In the genomic region with DNA sequence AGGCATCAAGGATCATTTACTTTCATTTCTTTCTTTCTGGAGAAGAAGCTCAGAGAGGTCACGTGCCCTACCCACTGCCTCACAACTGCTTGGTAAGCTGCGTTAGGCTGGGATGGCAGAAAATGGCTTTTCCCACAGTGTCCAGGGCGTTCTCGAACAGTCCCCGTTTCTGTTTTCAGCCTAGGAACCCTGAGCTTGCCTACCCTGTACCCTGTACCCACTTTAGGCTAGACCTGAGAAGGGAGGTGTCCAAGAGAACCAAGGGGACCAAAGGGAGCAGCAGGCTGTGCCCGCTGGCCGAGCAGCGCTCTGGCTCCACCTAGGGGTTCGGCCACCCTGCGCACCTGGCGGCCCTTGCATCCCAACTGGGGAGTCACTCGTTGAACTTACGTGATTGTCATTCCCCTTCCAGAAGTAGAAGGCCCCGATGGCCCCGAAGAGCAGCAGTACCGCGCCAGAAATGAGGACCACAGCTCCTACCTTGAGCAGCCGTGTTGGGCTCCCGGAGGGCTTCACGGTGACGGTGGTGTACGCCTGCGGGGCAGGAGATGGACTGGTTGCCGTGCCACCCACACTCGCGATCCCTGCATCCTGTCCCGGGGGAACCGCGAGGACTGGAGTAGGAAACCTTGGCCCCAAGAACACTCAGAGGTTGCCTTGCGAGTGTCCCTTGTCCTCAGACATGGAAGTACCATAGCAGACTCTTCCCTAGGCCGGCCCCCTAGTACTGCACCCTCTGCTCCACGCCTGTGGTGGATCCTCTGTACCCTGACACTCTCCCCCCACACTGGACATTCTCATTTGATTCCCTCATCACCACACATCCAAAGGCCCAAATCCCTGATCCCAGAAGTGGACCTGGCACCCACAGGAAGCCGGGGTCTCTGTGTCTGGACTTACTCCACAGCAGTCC, we compare ENCODE assay signal across 7 mouse cellular contexts. TPM values are rescaled to one million over a fixed set of nuclear protein-coding genes. Genes with fewer than 3 reads are reported as not detected.
DNase-seq lines count a peak whose midpoint lies in the region; ATAC-seq lines count a peak whose summit lies in the region.

No protein-coding gene starts in this region.

- ATAC-seq in activated CD4-positive, CD25-positive, alpha-beta regulatory T cell, adult 4 months: peak; percentile 46
- 0 out of 2 replicates have a peak, but pooled peaks have one; percentile 44 for ATAC-seq in hindbrain, embryonic 14.5 days (ENCODE audit: low FRiP score)
- peak; percentile 72; the same call in 1 of the 2 replicates for ATAC-seq in limb, embryonic 11.5 days (ENCODE audit: insufficient number of reproducible peaks, low FRiP score, low TSS enrichment, low read depth)
- peak; percentile 84 for ATAC-seq in midbrain, embryonic 11.5 days (ENCODE audit: low FRiP score)

- no peaks in the 10 kb centered on the region for H3K36me3 ChIP-seq in hindbrain, embryonic 14.5 days (replicated peaks; ENCODE audit: control insufficient read depth, insufficient read depth)
- H3K36me3 ChIP-seq in limb, embryonic 11.5 days (ENCODE audit: control insufficient read depth, insufficient read depth, low read length): no peaks in the 10 kb centered on the region
- H3K36me3 ChIP-seq in midbrain, embryonic 11.5 days (ENCODE audit: control insufficient read depth, insufficient read depth, low read length): no peaks in the 10 kb centered on the region

- no peak overlapping the region for H3K27ac ChIP-seq in hindbrain, embryonic 14.5 days
- no peak overlapping the region for H3K27ac ChIP-seq in limb, embryonic 11.5 days (replicated peaks; ENCODE audit: low read depth, low read length)
- no peak overlapping the region for H3K27ac ChIP-seq in midbrain, embryonic 11.5 days (ENCODE audit: low read depth, low read length)

- peak overlapping the region; percentile 35; the same call in 1 of the 2 replicates for H3K9ac ChIP-seq in hindbrain, embryonic 14.5 days
- peak overlapping the region; percentile 28 for H3K9ac ChIP-seq in limb, embryonic 11.5 days (ENCODE audit: low read length)
- peak overlapping the region; percentile 42; the same call in 1 of the 2 replicates for H3K9ac ChIP-seq in midbrain, embryonic 11.5 days (ENCODE audit: low read length)

- H3K27me3 ChIP-seq in hindbrain, embryonic 14.5 days (ENCODE audit: control insufficient read depth, insufficient read depth, low read length): no peaks in the 10 kb centered on the region
- no peaks in the 10 kb centered on the region for H3K27me3 ChIP-seq in limb, embryonic 11.5 days (ENCODE audit: control insufficient read depth, insufficient read depth, low read length)
- no peaks in the 10 kb centered on the region for H3K27me3 ChIP-seq in midbrain, embryonic 11.5 days (ENCODE audit: control insufficient read depth, insufficient read depth, low read length)

- WGBS in hindbrain, embryonic 14.5 days: 18% methylated on average over 33 of the region's 33 CpGs
- WGBS in limb, embryonic 11.5 days: 13% methylated on average over 33 of the region's 33 CpGs
- WGBS in midbrain, embryonic 11.5 days: 17% methylated on average over 33 of the region's 33 CpGs

- H3K4me3 ChIP-seq in hindbrain, embryonic 14.5 days (replicated peaks; ENCODE audit: low read length): peak overlapping the region; percentile 11
- peak overlapping the region; percentile 12 for H3K4me3 ChIP-seq in limb, embryonic 11.5 days (ENCODE audit: low read depth, low read length)
- H3K4me3 ChIP-seq in midbrain, embryonic 11.5 days (ENCODE audit: low read depth, low read length): peak overlapping the region; percentile 20; the same call in 1 of the 2 replicates

- H3K4me1 ChIP-seq in hindbrain, embryonic 14.5 days (replicated peaks; ENCODE audit: control insufficient read depth, insufficient read depth, low read length): peaks cover 35% of the 10 kb centered on the region
- no peaks in the 10 kb centered on the region for H3K4me1 ChIP-seq in limb, embryonic 11.5 days (ENCODE audit: control insufficient read depth, insufficient read depth, low read length)
- H3K4me1 ChIP-seq in midbrain, embryonic 11.5 days (ENCODE audit: control insufficient read depth, insufficient read depth, low read length): no peaks in the 10 kb centered on the region

- peak; percentile 69 to 74 for DNase-seq in cerebellum, postnatal 10 days
- peak; percentile 58 for DNase-seq in gastrocnemius, adult 18-20 months (ENCODE audit: low spot score)
- peak; percentile 34 for DNase-seq in hindbrain, embryonic 14.5 days (ENCODE audit: low spot score)
- DNase-seq in limb, embryonic 11.5 days (ENCODE audit: low spot score): peak; percentile 79
- DNase-seq in midbrain, embryonic 11.5 days (ENCODE audit: low spot score, missing footprints): peak; percentile 95
- peak; percentile 25 for DNase-seq in spleen, adult 12 weeks (ENCODE audit: low spot score)

- H3K4me2 ChIP-seq in hindbrain, embryonic 14.5 days (replicated peaks): peak overlapping the region; percentile 46
- H3K4me2 ChIP-seq in limb, embryonic 11.5 days (ENCODE audit: low read depth, severe bottlenecking): peak overlapping the region; percentile 45
- H3K4me2 ChIP-seq in midbrain, embryonic 11.5 days: peak overlapping the region; percentile 50

- H3K9me3 ChIP-seq in hindbrain, embryonic 14.5 days (ENCODE audit: control insufficient read depth, low read length): no peaks in the 10 kb centered on the region
- no peaks in the 10 kb centered on the region for H3K9me3 ChIP-seq in limb, embryonic 11.5 days (ENCODE audit: control insufficient read depth, low read length)
- H3K9me3 ChIP-seq in midbrain, embryonic 11.5 days (ENCODE audit: control insufficient read depth, low read length): no peaks in the 10 kb centered on the region

RNA-seq across cellular contexts. Expression of a gene that starts 0.7 kb away (rescaled TPM):
- not detected for polyA plus RNA-seq in activated CD4-positive, CD25-positive, alpha-beta regulatory T cell, adult 4 months (2017; shearing (Covaris generic))
- under 1 TPM; 0.17 to 0.41 TPM for total RNA-seq in gastrocnemius, adult 18-20 months (2021)
- polyA plus RNA-seq in hindbrain, embryonic 14.5 days (2014; fragmentation: Nextera tagmentation; extraction: Ambion mirVana): 2.6 and 4.2 TPM in 2 replicates
- 15.2 and 18.9 TPM in 2 replicates for polyA plus RNA-seq in limb, embryonic 11.5 days (2014; fragmentation: Nextera tagmentation; extraction: Ambion mirVana)
- polyA plus RNA-seq in midbrain, embryonic 11.5 days (2014; fragmentation: Nextera tagmentation; extraction: Ambion mirVana): 8.0 TPM in 2 replicates

Comparison
In these comparisons a context has a peak if more than half of its experiments do, and no peak if none do; other contexts are left out.
1. DNase-seq: peak in every context shown above with its lines; median percentile 95 in midbrain, embryonic 11.5 days; 79 in limb, embryonic 11.5 days; 72 in cerebellum, postnatal 10 days; 58 in gastrocnemius, adult 18-20 months; 34 in hindbrain, embryonic 14.5 days; 25 in spleen, adult 12 weeks.